Mouse (Mus musculus): ENCODE results near the gene Tmem203. TPM values are rescaled to one million over a fixed set of nuclear protein-coding genes. Genes with fewer than 3 reads are reported as not detected.
"Not testable (repeated sequence)": the region's sequence is repeated elsewhere in the genome, so short reads cannot be mapped to it uniquely, and the experiment has no call there.

The Tmem203 gene
- polyA plus RNA-seq, 1 experiment from 2014 or later = 13.6 TPM

DNA sequence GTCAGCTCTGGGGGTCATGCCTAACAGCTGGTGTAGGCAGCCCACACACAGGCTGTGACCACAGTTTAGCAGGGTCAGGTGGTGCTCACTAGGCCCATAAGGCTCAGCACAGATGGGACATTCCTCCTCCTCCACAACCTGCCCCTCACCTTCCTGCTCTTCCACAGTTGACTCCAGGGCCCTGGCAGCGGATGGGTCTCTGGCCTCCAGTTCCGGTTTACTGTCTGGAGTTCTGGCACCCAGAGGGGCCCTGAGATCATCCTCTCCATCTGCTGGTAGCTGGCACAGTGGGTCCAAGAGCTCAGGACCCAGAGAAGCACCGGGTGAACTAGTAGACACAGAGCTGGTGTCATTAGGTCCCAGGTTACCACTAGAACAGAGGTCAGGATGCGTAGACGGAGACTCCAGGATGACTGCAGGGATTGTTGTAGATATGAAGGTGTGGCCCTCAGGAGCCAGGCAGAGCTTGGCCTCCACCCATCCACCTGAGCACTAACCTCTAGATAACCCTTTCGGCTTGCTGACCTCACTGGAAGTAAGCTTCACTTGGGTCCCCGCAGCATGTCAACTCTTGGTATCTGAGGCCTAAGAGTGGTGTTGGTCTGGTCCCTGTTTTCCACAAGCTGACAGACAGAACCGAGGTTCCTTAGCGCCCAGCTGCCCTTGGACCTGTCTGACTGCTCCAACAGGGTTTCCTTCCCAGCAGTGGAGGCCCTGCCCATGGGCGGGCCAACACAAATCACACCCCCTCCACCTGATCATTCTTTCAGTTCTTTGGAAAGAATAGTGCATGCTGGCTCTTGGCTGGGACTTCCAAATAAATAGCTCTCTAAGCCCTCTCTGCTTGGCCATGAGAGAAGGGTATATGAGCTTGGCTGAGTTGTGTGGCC lies 8.8 kb upstream of the Tmem203 start, which contains the start of gene AL732309.1:
TSS of gene AL732309.1 (minus strand) at position 681 of the 890 bp plus-strand sequence.
- no peaks in the 10 kb centered on the region for H3K9me3 ChIP-seq (ENCODE audit: control insufficient read depth, low read length)
- no peak within 1 kb of the TSS for H3K4me3 ChIP-seq (ENCODE audit: low read depth, low read length)
- no peak within 1 kb of the TSS for H3K4me2 ChIP-seq (ENCODE audit: low read depth, low read length, severe bottlenecking)
- no peak within 1 kb of the TSS for H3K27ac ChIP-seq (ENCODE audit: low read depth, low read length)
- H3K4me1 ChIP-seq (replicated peaks; ENCODE audit: control insufficient read depth, insufficient read depth, low read length) = no peaks in the 10 kb centered on the region; the same call in 1 of the 2 replicates
- peaks cover 3% of the 10 kb centered on the region; the same call in 1 of the 2 replicates for H3K27me3 ChIP-seq (ENCODE audit: control insufficient read depth, insufficient read depth, low read length)
- no peak for DNase-seq (ENCODE audit: low spot score)
- 90% methylated on average over 10 of the region's 10 CpGs for WGBS
- H3K36me3 ChIP-seq (ENCODE audit: control insufficient read depth, insufficient read depth, low read length) = peaks cover 3% of the 10 kb centered on the region; the same call in 1 of the 2 replicates
- ATAC-seq (replicated peaks; ENCODE audit: low FRiP score) = no peak
- H3K9ac ChIP-seq (ENCODE audit: low read length) = no peak within 1 kb of the TSS

- Histone ChIP-seq H3K4me2 (ENCODE audit: low read depth, low read length, severe bottlenecking) (no peak overlapping the region), H3K9me3 (ENCODE audit: control insufficient read depth, low read length) (no peaks in the 10 kb centered on the region), H3K27me3 (ENCODE audit: control insufficient read depth, insufficient read depth, low read length) (no peaks in the 10 kb centered on the region), H3K27ac (ENCODE audit: low read depth, low read length) (no peak overlapping the region), H3K9ac (ENCODE audit: low read length) (no peak overlapping the region), H3K4me1 (replicated peaks; ENCODE audit: control insufficient read depth, insufficient read depth, low read length) (peaks cover 11% of the 10 kb centered on the region), H3K4me3 (ENCODE audit: low read depth, low read length) (no peak overlapping the region), H3K36me3 (ENCODE audit: control insufficient read depth, insufficient read depth, low read length) (peaks cover 3% of the 10 kb centered on the region; the same call in 1 of the 2 replicates)
- DNase-seq (ENCODE audit: low spot score) = no peak
- ATAC-seq (replicated peaks; ENCODE audit: low FRiP score) = no peak
- 85% methylated on average over 1 of the region's 1 CpGs for WGBS
Measured at GRCm38 (mm10) chr2:25252331-25252730, 2.9 kb upstream of the Tmem203 start.

GRCm38 (mm10) chr2:25256443-25257109 lies 1.3 kb downstream of the Tmem203 start:
- H3K4me1 ChIP-seq (replicated peaks; ENCODE audit: control insufficient read depth, insufficient read depth, low read length) = peaks cover 11% of the 10 kb centered on the region
- not testable (repeated sequence) for H3K27me3 ChIP-seq (ENCODE audit: control insufficient read depth, insufficient read depth, low read length); H3K9me3 ChIP-seq (ENCODE audit: control insufficient read depth, low read length); H3K9ac ChIP-seq (ENCODE audit: low read length); H3K36me3 ChIP-seq (ENCODE audit: control insufficient read depth, insufficient read depth, low read length); ATAC-seq (replicated peaks; ENCODE audit: low FRiP score); DNase-seq (ENCODE audit: low spot score); H3K27ac ChIP-seq (ENCODE audit: low read depth, low read length)
- peak overlapping the region; percentile 95; the same call in 1 of the 2 replicates for H3K4me2 ChIP-seq (ENCODE audit: low read depth, low read length, severe bottlenecking)
- H3K4me3 ChIP-seq (ENCODE audit: low read depth, low read length) = peak overlapping the region; percentile 97
- 63% methylated on average over 10 of the region's 12 CpGs for WGBS

DNA sequence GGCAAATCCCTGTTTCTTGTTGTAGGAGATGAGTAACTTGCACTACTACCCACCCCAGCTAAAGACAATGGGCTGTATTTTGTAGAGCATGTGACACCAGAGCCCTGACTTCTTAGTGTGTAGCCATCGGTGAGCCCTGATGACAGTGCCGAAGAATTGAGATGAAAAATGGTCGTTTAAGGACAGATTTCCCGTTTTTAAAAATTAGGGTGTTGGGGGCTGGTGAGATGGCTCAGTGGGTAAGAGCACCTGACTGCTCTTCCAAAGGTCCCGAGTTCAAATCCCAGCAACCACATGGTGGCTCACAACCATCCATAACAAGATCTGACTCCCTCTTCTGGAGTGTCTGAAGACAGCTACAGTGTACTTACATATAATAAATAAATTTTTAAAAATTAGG lies 2.0 kb downstream of the Tmem203 start:
- H3K4me2 ChIP-seq (ENCODE audit: low read depth, low read length, severe bottlenecking); H3K36me3 ChIP-seq (ENCODE audit: control insufficient read depth, insufficient read depth, low read length); DNase-seq (ENCODE audit: low spot score); H3K27ac ChIP-seq (ENCODE audit: low read depth, low read length); H3K9ac ChIP-seq (ENCODE audit: low read length); H3K27me3 ChIP-seq (ENCODE audit: control insufficient read depth, insufficient read depth, low read length); H3K9me3 ChIP-seq (ENCODE audit: control insufficient read depth, low read length); H3K4me3 ChIP-seq (ENCODE audit: low read depth, low read length); ATAC-seq (replicated peaks; ENCODE audit: low FRiP score): not testable (repeated sequence)
- 89% methylated on average over 5 of the region's 5 CpGs for WGBS
- peaks cover 11% of the 10 kb centered on the region for H3K4me1 ChIP-seq (replicated peaks; ENCODE audit: control insufficient read depth, insufficient read depth, low read length)

DNA sequence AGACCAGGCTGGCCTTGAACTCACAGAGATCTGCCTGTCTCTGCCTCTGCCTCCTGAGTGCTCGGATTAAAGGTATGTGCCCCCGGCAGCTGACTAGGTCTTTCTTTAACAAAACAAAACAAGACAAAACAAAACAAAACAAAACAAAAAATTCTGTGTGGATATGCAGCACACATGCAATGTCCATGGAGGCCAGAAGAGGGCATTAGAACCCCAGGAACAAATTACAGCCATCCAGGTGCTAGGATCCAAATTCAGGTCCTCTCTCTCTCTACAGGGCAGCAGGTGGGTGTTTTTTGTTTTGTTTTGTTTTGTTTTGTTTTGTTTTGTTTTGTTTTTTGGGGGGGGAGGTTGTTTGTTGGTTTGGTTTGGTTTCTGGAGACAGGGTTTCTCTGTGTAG lies 3.6 kb downstream of the Tmem203 start:
- no peak overlapping the region for H3K4me2 ChIP-seq (ENCODE audit: low read depth, low read length, severe bottlenecking)
- ATAC-seq (replicated peaks; ENCODE audit: low FRiP score) (no peak), DNase-seq (ENCODE audit: low spot score) (no peak)
- peaks cover 10% of the 10 kb centered on the region for H3K27me3 ChIP-seq (ENCODE audit: control insufficient read depth, insufficient read depth, low read length)
- H3K36me3 ChIP-seq (ENCODE audit: control insufficient read depth, insufficient read depth, low read length) = no peaks in the 10 kb centered on the region
- H3K9ac ChIP-seq (ENCODE audit: low read length) = no peak overlapping the region
- no peak overlapping the region for H3K4me3 ChIP-seq (ENCODE audit: low read depth, low read length)
- H3K27ac ChIP-seq (ENCODE audit: low read depth, low read length) = no peak overlapping the region
- peaks cover 22% of the 10 kb centered on the region for H3K4me1 ChIP-seq (replicated peaks; ENCODE audit: control insufficient read depth, insufficient read depth, low read length)
- H3K9me3 ChIP-seq (ENCODE audit: control insufficient read depth, low read length) = no peaks in the 10 kb centered on the region
- WGBS = 49% methylated on average over 2 of the region's 2 CpGs

DNA sequence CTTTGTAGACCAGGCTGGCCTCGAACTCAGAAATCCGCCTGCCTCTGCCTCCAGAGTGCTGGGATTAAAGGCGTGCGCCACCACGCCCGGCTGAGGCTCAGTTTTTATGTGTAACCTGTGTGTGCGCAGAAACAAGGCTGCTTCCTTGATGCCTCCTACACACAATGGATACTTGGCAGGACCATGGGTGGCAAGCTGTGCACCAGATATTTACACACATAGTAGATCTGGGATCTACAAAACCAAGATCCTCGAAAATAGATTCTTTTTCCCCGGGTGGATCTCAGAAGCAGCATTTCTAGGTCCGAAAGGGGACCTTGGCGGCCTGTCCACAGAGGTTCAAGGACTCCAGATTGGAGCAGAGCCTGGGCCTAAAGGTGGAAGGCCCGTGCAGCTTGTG lies 6.6 kb downstream of the Tmem203 start:
- Histone ChIP-seq H3K27ac (ENCODE audit: low read depth, low read length) (no peak overlapping the region), H3K9ac (ENCODE audit: low read length) (peak overlapping the region; percentile 28; the same call in 1 of the 2 replicates), H3K4me2 (ENCODE audit: low read depth, low read length, severe bottlenecking) (peak overlapping the region; percentile 100), H3K9me3 (ENCODE audit: control insufficient read depth, low read length) (no peaks in the 10 kb centered on the region), H3K27me3 (ENCODE audit: control insufficient read depth, insufficient read depth, low read length) (peaks cover 16% of the 10 kb centered on the region), H3K4me1 (replicated peaks; ENCODE audit: control insufficient read depth, insufficient read depth, low read length) (peaks cover 16% of the 10 kb centered on the region), H3K4me3 (ENCODE audit: low read depth, low read length) (peak overlapping the region; percentile 77), H3K36me3 (ENCODE audit: control insufficient read depth, insufficient read depth, low read length) (no peaks in the 10 kb centered on the region)
- ATAC-seq (replicated peaks; ENCODE audit: low FRiP score) (peak; percentile 6; the same call in 1 of the 2 replicates), DNase-seq (ENCODE audit: low spot score) (no peak)
- 46% methylated on average over 10 of the region's 12 CpGs for WGBS

GRCm38 (mm10) chr2:25262291-25262767 lies 7.1 kb downstream of the Tmem203 start, which contains the start of gene Tprn:
TSS of gene Tprn (plus strand) at chr2:25262618.
- H3K4me2 ChIP-seq (ENCODE audit: low read depth, low read length, severe bottlenecking) = peak within 1 kb of the TSS; percentile 100
- H3K4me1 ChIP-seq (replicated peaks; ENCODE audit: control insufficient read depth, insufficient read depth, low read length) = peaks cover 16% of the 10 kb centered on the region
- no peaks in the 10 kb centered on the region for H3K36me3 ChIP-seq (ENCODE audit: control insufficient read depth, insufficient read depth, low read length)
- WGBS = under 1% methylated on average over 38 of the region's 39 CpGs
- H3K9ac ChIP-seq (ENCODE audit: low read length) = peak within 1 kb of the TSS; percentile 63
- peak; percentile 94 for DNase-seq (ENCODE audit: low spot score)
- peaks cover 16% of the 10 kb centered on the region for H3K27me3 ChIP-seq (ENCODE audit: control insufficient read depth, insufficient read depth, low read length)
- no peaks in the 10 kb centered on the region for H3K9me3 ChIP-seq (ENCODE audit: control insufficient read depth, low read length)
- H3K4me3 ChIP-seq (ENCODE audit: low read depth, low read length) = peak within 1 kb of the TSS; percentile 77
- no peak within 1 kb of the TSS for H3K27ac ChIP-seq (ENCODE audit: low read depth, low read length)
- peak; percentile 99 for ATAC-seq (replicated peaks; ENCODE audit: low FRiP score)

GRCm38 (mm10) chr2:25262795-25263622 lies 7.8 kb downstream of the Tmem203 start:
- Histone ChIP-seq H3K36me3 (ENCODE audit: control insufficient read depth, insufficient read depth, low read length) (no peaks in the 10 kb centered on the region), H3K4me1 (replicated peaks; ENCODE audit: control insufficient read depth, insufficient read depth, low read length) (peaks cover 16% of the 10 kb centered on the region), H3K9ac (ENCODE audit: low read length) (peak overlapping the region; percentile 63), H3K9me3 (ENCODE audit: control insufficient read depth, low read length) (no peaks in the 10 kb centered on the region), H3K27me3 (ENCODE audit: control insufficient read depth, insufficient read depth, low read length) (peaks cover 16% of the 10 kb centered on the region), H3K27ac (ENCODE audit: low read depth, low read length) (no peak overlapping the region), H3K4me3 (ENCODE audit: low read depth, low read length) (peak overlapping the region; percentile 77), H3K4me2 (ENCODE audit: low read depth, low read length, severe bottlenecking) (peak overlapping the region; percentile 100)
- under 1% methylated on average over 81 of the region's 82 CpGs for WGBS
- peak; percentile 77 for DNase-seq (ENCODE audit: low spot score)
- ATAC-seq (replicated peaks; ENCODE audit: low FRiP score) = peak; percentile 56
